Mouse (Mus musculus) liver, adult 2 months (tissue): ENCODE results near the gene Sde2.

Source experiments
- CTCF ChIP-seq: fragments of 200-500 bp; IDR thresholded peaks from 2 replicates; pipeline ENCODE4 v1.5.1; 2011; ENCODE audit warnings: low read depth, low read length, control low read depth
- POLR2A ChIP-seq: fragments of 200-500 bp; IDR thresholded peaks from 2 replicates; pipeline ENCODE4 v1.6.1; 2011; ENCODE audit warnings: low read length, control low read depth; ENCODE audit not compliant: insufficient read depth; ENCODE audit errors: extremely low read depth

DNA sequence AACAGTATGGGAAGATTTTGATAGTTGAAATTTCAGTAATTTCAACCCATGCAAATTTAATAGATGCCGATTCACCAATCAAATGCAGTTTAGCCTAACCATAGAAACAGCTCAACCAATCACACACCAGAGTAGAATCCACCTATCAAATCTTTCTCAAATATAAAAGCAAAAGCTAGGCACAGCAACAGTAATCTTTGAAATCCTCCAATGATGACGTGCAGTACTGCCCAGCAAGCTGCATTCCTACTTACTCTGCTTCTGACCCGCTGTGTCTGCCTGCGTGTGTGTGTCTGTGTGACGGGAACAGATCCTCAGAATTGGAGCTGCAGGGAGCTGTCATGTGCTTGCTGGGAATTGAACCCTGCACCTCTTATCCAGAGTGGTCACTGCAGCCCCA, 42.1 kb upstream of the Sde2 start:
- TF ChIP-seq POLR2A = no peak
- no peak for TF ChIP-seq CTCF
